Mouse (Mus musculus) lung, embryonic 16.5 days (tissue): ENCODE measurements around the gene Spats2l. TPM values are rescaled to one million over a fixed set of nuclear protein-coding genes. Genes with fewer than 3 reads are reported as not detected.

Source experiments
- ATAC-seq: fragments of 200-750 bp; cut with Nextera tagmentation; 2 replicates; pipeline ENCODE4 v1.8.0; 2017; ENCODE audit warnings: low read depth, mild to moderate bottlenecking, moderate library complexity
- H3K27ac ChIP-seq: fragments of 300-500 bp; sonication (generic); 2 replicates; pipeline ENCODE4 v1.5.1; 2014; ENCODE audit warnings: mild to moderate bottlenecking, control low read depth, low read length
- H3K27me3 ChIP-seq: fragments of 300-500 bp; sonication (generic); 2 replicates; pipeline ENCODE4 v1.6.1; 2014; ENCODE audit warnings: low read depth, low read length, mixed read lengths; ENCODE audit not compliant: control insufficient read depth, insufficient read depth
- H3K36me3 ChIP-seq: fragments of 300-500 bp; sonication (generic); 2 replicates; pipeline ENCODE4 v1.6.1; 2014; ENCODE audit warnings: low read length; ENCODE audit not compliant: control insufficient read depth, insufficient read depth
- H3K4me1 ChIP-seq: fragments of 300-500 bp; sonication (generic); replicated peaks from 2 replicates; pipeline ENCODE4 v1.6.1; 2014; ENCODE audit warnings: low read length, mixed read lengths; ENCODE audit not compliant: control insufficient read depth, insufficient read depth
- H3K4me2 ChIP-seq: fragments of 300-500 bp; sonication (generic); 2 replicates; pipeline ENCODE4 v1.6.1; 2014; ENCODE audit warnings: low read depth, low read length, control low read depth
- H3K4me3 ChIP-seq: fragments of 300-500 bp; sonication (generic); 2 replicates; pipeline ENCODE4 v1.5.1; 2014; ENCODE audit warnings: mild to moderate bottlenecking, low read length, control low read depth
- H3K9ac ChIP-seq: fragments of 300-500 bp; sonication (generic); 2 replicates; pipeline ENCODE4 v1.6.1; 2014; ENCODE audit warnings: low read length, control low read depth
- H3K9me3 ChIP-seq: fragments of 300-500 bp; sonication (generic); 2 replicates; pipeline ENCODE4 v1.6.1; 2016; ENCODE audit warnings: low read length; ENCODE audit not compliant: control insufficient read depth
- WGBS: fragments of 180-500 bp; shearing (Covaris S2); extraction: QIAGEN DNeasy Blood & Tissue Kit; methylation state at CpG from one replicate; pipeline ENCODE4 v1.1.7; 2014; 5-methylcytosine and 5-hydroxymethylcytosine counted together
- polyA plus RNA-seq: library from polyadenylated mRNA; unstranded; fragments of >200 nt; fragmentation: Nextera tagmentation; extraction: Ambion mirVana; gene quantifications from 2 replicates; pipeline ENCODE4 v1.2.1, GENCODE M21; 2015

Spats2l gene
- polyA plus RNA-seq, 1 experiment from 2014 or later = 76.9 TPM

DNA sequence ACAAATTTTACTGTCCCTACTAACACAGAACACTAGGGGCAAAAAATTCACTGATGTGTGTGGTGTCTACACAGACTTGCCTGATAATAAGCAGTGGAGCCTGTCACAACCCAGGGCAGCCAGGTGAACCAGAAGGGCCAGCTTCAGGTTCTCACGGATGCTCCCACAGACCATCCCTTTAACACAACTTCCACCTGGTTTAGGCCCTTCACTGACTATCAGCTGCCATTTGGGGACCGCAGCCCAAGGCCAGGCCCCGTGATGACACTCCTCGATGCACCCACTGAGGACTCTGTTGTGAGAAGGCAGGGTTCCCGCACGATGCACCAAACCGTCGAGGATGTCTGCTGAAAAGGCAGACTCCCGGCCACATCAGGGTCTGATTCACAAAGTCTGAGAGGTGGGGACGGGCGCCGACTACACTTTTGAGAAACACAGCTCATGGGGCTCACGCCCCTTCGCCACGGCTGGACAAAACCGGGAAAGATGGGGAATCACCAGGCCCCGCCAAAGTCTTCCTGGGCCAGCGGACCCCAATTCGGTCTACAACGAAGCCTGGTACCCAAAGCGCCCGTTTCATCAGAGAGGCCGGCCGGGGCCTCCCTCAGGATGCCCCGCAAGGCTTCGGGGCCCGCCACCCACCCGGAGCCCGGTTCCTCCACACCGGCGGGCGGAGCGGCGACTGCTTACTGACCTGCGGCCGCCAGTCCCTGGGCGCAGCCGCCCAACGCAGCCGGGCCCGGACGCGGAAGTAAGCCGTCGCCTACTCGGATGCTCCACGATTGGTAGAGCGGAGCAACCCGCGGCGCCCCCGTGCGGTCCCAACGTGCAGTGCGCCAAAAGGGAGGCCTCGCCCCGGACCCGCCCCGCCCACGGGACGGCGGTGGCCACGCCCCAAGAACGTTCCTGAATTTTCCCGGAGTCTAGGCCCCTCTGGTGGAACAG lies 195.6 kb downstream of the Spats2l start:
- no peaks in the 10 kb centered on the region for H3K27me3 ChIP-seq
- peak overlapping the region; percentile 90 for H3K4me3 ChIP-seq
- no peaks in the 10 kb centered on the region for H3K9me3 ChIP-seq
- peak overlapping the region; percentile 78 for H3K4me2 ChIP-seq
- peak overlapping the region; percentile 96 for H3K9ac ChIP-seq
- H3K27ac ChIP-seq = peak overlapping the region; percentile 81
- H3K36me3 ChIP-seq = peaks cover 2% of the 10 kb centered on the region; the same call in 1 of the 2 replicates
- under 1% methylated on average over 65 of the region's 65 CpGs for WGBS
- peaks cover 9% of the 10 kb centered on the region for H3K4me1 ChIP-seq
- ATAC-seq = peak; percentile 99

- no peaks in the 10 kb centered on the region for H3K9me3 ChIP-seq
- 62% methylated on average over 2 of the region's 2 CpGs for WGBS
- H3K36me3 ChIP-seq = no peaks in the 10 kb centered on the region; the same call in 1 of the 2 replicates
- no peak overlapping the region for H3K9ac ChIP-seq
- no peak for ATAC-seq
- H3K27ac ChIP-seq = no peak overlapping the region
- H3K4me3 ChIP-seq = no peak overlapping the region
- H3K27me3 ChIP-seq = no peaks in the 10 kb centered on the region
- H3K4me2 ChIP-seq = no peak overlapping the region
- peaks cover 9% of the 10 kb centered on the region for H3K4me1 ChIP-seq
These were observed 197.6 kb downstream of the Spats2l start for GRCm38 (mm10) chr1:57971588-57971987.

- H3K9me3 ChIP-seq = no peaks in the 10 kb centered on the region
- H3K9ac ChIP-seq = no peak overlapping the region
- H3K36me3 ChIP-seq = no peaks in the 10 kb centered on the region
- no peak for ATAC-seq
- 87% methylated on average over 3 of the region's 3 CpGs for WGBS
- H3K4me2 ChIP-seq = no peak overlapping the region
- no peaks in the 10 kb centered on the region for H3K27me3 ChIP-seq
- H3K4me3 ChIP-seq = no peak overlapping the region
- H3K4me1 ChIP-seq = no peaks in the 10 kb centered on the region
- no peak overlapping the region for H3K27ac ChIP-seq
These were observed 202.9 kb downstream of the Spats2l start for GRCm38 (mm10) chr1:57976860-57977259.

DNA sequence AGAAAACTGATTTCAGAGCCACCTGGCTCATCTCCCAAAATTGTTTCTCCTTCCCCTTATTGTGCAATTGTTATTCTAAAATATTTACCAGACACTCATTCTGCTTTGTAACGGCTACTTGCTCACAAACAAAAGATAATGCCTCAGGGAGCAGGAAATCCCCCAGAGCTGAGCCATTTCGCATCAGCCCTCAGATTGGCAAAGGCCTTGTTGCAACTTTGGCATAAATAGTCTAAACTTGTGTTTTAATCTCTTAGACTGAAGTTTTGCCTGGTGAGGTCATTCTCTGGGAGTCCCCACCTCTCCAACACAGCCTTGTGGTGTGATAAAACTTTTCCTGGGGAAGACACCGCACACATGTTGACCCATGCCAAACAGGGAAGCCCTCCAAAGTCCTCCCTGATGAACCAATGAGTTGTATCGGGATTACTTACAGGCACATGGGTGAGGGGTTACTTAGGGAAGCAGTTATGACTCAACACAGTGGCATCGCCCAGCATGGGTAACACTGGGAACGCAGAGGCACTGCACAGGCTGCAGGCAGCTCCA lies 215.2 kb downstream of the Spats2l start:
- peak overlapping the region; percentile 82 for H3K27ac ChIP-seq
- ATAC-seq = peak; percentile 84
- peaks cover 6% of the 10 kb centered on the region; the same call in 1 of the 2 replicates for H3K4me1 ChIP-seq
- 0 out of 2 replicates have a peak overlapping the region, but pooled peaks have one; percentile 8 for H3K9ac ChIP-seq
- no peaks in the 10 kb centered on the region for H3K36me3 ChIP-seq
- WGBS = 54% methylated on average over 6 of the region's 6 CpGs
- H3K9me3 ChIP-seq = no peaks in the 10 kb centered on the region
- no peak overlapping the region for H3K4me2 ChIP-seq
- no peaks in the 10 kb centered on the region for H3K27me3 ChIP-seq
- no peak overlapping the region for H3K4me3 ChIP-seq

- Histone ChIP-seq H3K9ac (no peak overlapping the region), H3K36me3 (no peaks in the 10 kb centered on the region), H3K4me3 (no peak overlapping the region), H3K27ac (no peak overlapping the region), H3K9me3 (no peaks in the 10 kb centered on the region), H3K4me2 (no peak overlapping the region), H3K27me3 (no peaks in the 10 kb centered on the region), H3K4me1 (peaks cover 6% of the 10 kb centered on the region; the same call in 1 of the 2 replicates)
- no peak for ATAC-seq
- 73% methylated on average over 2 of the region's 2 CpGs for WGBS
These were observed 217.3 kb downstream of the Spats2l start for GRCm38 (mm10) chr1:57991277-57991676.

DNA sequence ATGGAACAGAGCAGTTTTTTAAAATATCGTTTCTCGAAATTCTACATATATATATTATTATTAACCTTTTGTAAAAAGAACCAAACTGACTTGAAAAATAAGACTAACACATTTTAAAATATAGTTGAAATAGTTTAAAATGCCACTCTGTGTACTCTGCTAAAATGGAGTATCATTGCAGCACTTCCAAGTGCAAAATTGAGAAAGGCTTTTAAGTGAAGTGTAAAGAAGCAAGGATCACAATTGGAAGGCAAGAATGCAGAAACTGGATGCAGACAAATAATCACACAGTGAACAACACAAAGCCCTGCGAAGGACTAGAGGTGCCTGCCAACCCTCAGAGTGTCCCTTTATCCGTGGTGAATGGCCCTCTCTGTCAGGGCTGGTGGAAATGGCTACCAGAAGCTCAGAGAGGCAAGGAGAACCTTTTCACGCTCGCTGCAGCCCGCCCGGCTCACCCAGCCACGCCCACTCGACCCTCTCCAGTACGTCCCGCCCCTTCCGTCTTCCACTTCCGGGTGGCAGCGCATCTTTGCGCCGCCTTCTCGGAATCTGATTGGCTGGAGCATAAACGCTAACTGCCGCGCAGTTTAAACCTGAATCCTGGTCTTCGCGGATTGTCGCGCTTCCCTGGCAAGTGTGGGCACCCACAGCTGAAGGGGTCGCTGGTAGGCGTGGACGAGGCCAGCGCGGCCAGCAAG lies 221.6 kb downstream of the Spats2l start, which contains the start of gene Sgo2a:
Gene Sgo2a (plus strand): TSS at position 540 of the 701 bp plus-strand sequence.
- WGBS = 6% methylated on average over 30 of the region's 30 CpGs
- Histone ChIP-seq H3K36me3 (no peaks in the 10 kb centered on the region), H3K4me2 (peak within 1 kb of the TSS; percentile 84), H3K27me3 (no peaks in the 10 kb centered on the region), H3K9ac (peak within 1 kb of the TSS; percentile 89), H3K27ac (peak within 1 kb of the TSS; percentile 88), H3K4me1 (peaks cover 11% of the 10 kb centered on the region), H3K9me3 (no peaks in the 10 kb centered on the region), H3K4me3 (peak within 1 kb of the TSS; percentile 97)
- peak; percentile 98 for ATAC-seq

DNA sequence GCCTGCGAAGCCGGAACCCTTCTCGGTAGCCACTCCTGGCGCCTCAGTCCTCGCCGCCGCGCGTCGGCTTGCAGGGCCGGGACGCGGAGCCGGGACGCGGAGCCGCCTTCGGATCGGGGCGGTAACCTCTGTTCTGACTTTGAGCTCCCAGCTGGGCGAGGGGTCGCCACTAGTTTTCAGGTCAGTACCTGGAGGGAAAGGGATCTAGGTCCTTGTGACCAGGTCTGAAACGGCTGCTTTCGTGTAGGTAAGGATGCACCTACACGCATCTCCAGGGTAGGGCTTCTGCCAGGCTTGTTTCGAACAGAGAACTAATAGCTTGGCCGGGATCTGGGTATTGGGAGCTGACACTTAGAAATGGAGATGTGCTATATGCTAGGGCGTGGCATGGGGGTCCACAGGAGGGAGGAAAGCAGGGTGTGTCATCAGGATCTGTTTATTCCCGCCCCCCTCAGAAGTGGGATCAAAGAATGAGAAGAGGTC lies 222.2 kb downstream of the Spats2l start:
- no peaks in the 10 kb centered on the region for H3K9me3 ChIP-seq
- 0% methylated on average over 28 of the region's 29 CpGs for WGBS
- peak; percentile 53 for ATAC-seq
- H3K27me3 ChIP-seq = no peaks in the 10 kb centered on the region
- H3K4me1 ChIP-seq = peaks cover 11% of the 10 kb centered on the region
- peak overlapping the region; percentile 84 for H3K4me2 ChIP-seq
- H3K9ac ChIP-seq = peak overlapping the region; percentile 89
- H3K4me3 ChIP-seq = peak overlapping the region; percentile 97
- H3K27ac ChIP-seq = peak overlapping the region; percentile 88
- H3K36me3 ChIP-seq = peaks cover 3% of the 10 kb centered on the region; the same call in 1 of the 2 replicates
